Mouse (Mus musculus) intestine, embryonic 14.5 days (tissue): ENCODE data around the gene Fbxw7. TPM values are rescaled to one million over a fixed set of nuclear protein-coding genes. Genes with fewer than 3 reads are reported as not detected.

Experiments
- ATAC-seq: fragments of 200-750 bp; cut with Nextera tagmentation; replicated peaks from 2 replicates; pipeline ENCODE4 v1.8.0; 2017; ENCODE audit warnings: low read depth, moderate number of reproducible peaks, moderate TSS enrichment, moderate library complexity; ENCODE audit not compliant: low FRiP score, low TSS enrichment
- DNase-seq: peaks from one replicate; pipeline ENCODE4 v3.0.0-alpha.2; 2018; ENCODE audit warnings: low spot score
- H3K27ac ChIP-seq: fragments of 300-500 bp; sonication (generic); 2 replicates; pipeline ENCODE4 v1.5.1; 2014; ENCODE audit warnings: low read depth, mild to moderate bottlenecking, control low read depth
- H3K27me3 ChIP-seq: fragments of 300-500 bp; sonication (generic); replicated peaks from 2 replicates; pipeline ENCODE4 v1.6.1; 2014; ENCODE audit warnings: low read length, control low read depth; ENCODE audit not compliant: control insufficient read depth, insufficient read depth
- H3K36me3 ChIP-seq: fragments of 300-500 bp; sonication (generic); 2 replicates; pipeline ENCODE4 v1.6.1; 2014; ENCODE audit warnings: low read length, control low read depth; ENCODE audit not compliant: control insufficient read depth, insufficient read depth
- H3K4me1 ChIP-seq: fragments of 300-500 bp; sonication (generic); replicated peaks from 2 replicates; pipeline ENCODE4 v1.6.1; 2014; ENCODE audit warnings: low read length, control low read depth, mixed read lengths; ENCODE audit not compliant: control insufficient read depth, insufficient read depth
- H3K4me2 ChIP-seq: fragments of 300-500 bp; sonication (generic); 2 replicates; pipeline ENCODE4 v1.6.1; 2014; ENCODE audit warnings: low read length
- H3K4me3 ChIP-seq: fragments of 300-500 bp; sonication (generic); 2 replicates; pipeline ENCODE4 v1.5.1; 2014; ENCODE audit warnings: low read depth, low read length, control low read depth, mixed read lengths
- H3K9ac ChIP-seq: fragments of 300-500 bp; sonication (generic); 2 replicates; pipeline ENCODE4 v1.6.1; 2014; ENCODE audit warnings: mild to moderate bottlenecking, low read length
- H3K9me3 ChIP-seq: fragments of 300-500 bp; sonication (generic); 2 replicates; pipeline ENCODE4 v1.6.1; 2016; ENCODE audit warnings: low read length, control low read depth; ENCODE audit not compliant: control insufficient read depth
- WGBS: fragments of 180-500 bp; shearing (Covaris S2); extraction: QIAGEN DNeasy Blood & Tissue Kit; methylation state at CpG from one replicate; pipeline ENCODE4 v1.1.7; 2014; 5-methylcytosine and 5-hydroxymethylcytosine counted together
- polyA plus RNA-seq: library from polyadenylated mRNA; unstranded; fragments of >200 nt; fragmentation: Nextera tagmentation; extraction: Ambion mirVana; gene quantifications from 2 replicates; pipeline ENCODE4 v1.2.1, GENCODE M21; 2014

Fbxw7 gene
- polyA plus RNA-seq, 1 experiment from 2014 or later: 12.7 TPM

DNA sequence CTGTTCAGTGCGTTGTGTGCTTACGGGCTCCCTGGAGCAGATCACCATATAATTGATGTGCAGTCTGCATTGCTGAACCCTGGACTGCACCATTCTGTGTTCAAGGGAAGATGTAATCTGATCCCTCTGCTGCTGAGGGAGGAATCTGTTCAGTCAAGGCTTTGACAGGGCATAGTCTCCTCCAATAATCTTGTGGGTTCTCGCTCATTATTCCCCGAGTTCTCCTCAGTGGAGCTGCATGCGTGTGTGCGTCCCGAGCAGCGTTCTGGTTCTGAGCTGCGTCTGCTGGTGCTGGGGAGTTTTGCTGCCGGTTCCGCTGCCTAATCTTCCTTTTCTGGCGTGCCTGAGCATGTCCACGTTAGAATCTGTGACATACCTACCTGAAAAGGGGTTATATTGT, 137.1 kb downstream of the Fbxw7 start:
- Histone ChIP-seq H3K36me3 (no peaks in the 10 kb centered on the region), H3K4me1 (peaks cover 3% of the 10 kb centered on the region; the same call in 1 of the 2 replicates), H3K4me3 (peak overlapping the region; percentile 55), H3K9ac (peak overlapping the region; percentile 47), H3K27ac (peak overlapping the region; percentile 78), H3K9me3 (no peaks in the 10 kb centered on the region), H3K4me2 (peak overlapping the region; percentile 61), H3K27me3 (no peaks in the 10 kb centered on the region)
- WGBS: 8% methylated on average over 13 of the region's 13 CpGs
- peak; percentile 83 for DNase-seq
- ATAC-seq: peak; percentile 96

- Histone ChIP-seq H3K4me2 (peak overlapping the region; percentile 61), H3K27ac (peak overlapping the region; percentile 78), H3K9me3 (no peaks in the 10 kb centered on the region), H3K27me3 (no peaks in the 10 kb centered on the region), H3K36me3 (no peaks in the 10 kb centered on the region), H3K4me3 (peak overlapping the region; percentile 55), H3K9ac (peak overlapping the region; percentile 47), H3K4me1 (peaks cover 3% of the 10 kb centered on the region; the same call in 1 of the 2 replicates)
- peak; percentile 49; the same call in 1 of the 2 replicates for ATAC-seq
- no peak for DNase-seq
- WGBS: 31% methylated on average over 7 of the region's 7 CpGs
Measured at GRCm38 (mm10) chr3:84952585-84953187, 137.6 kb downstream of the Fbxw7 start.

DNA sequence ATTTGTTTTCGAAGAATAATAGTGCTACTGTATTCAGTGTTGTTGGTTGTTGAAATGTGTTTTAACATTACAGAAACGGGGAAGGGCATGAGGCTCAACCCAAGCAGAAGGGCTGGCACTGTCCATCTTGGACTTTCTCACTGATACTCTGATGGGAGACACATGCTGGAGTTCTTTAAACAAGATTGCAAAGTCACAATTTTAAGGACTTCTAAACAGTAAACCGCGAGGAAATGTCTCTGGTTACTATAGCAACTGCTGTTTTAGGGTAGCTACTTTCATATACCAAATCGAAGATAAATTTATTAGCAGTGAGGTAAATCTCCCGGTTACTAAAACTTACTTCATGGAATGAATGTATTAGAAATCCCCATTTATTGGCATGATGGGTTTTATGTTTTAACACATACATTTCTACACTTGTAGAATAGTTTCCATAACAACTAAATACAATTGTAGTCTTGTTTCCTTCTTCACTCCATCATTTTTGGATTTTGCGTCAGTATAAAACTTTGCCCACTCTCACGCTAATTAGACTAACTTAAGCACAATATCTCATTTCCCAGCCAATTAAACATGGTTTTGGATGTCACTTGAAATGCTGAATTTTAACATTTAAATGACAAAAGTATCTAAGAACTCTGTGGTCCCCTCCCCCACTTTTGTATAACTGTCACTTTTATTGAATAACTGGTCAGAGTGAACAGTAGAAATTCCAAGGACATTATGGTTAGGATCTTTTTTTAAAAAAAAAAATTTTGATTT, 140.1 kb downstream of the Fbxw7 start:
- no peak overlapping the region for H3K27ac ChIP-seq
- no peaks in the 10 kb centered on the region for H3K27me3 ChIP-seq
- H3K4me3 ChIP-seq: no peak overlapping the region
- no peak overlapping the region for H3K9ac ChIP-seq
- no peaks in the 10 kb centered on the region for H3K9me3 ChIP-seq
- ATAC-seq (no peak), DNase-seq (no peak)
- WGBS: 85% methylated on average over 8 of the region's 8 CpGs
- no peak overlapping the region for H3K4me2 ChIP-seq
- peaks cover 3% of the 10 kb centered on the region; the same call in 1 of the 2 replicates for H3K4me1 ChIP-seq
- peaks cover 7% of the 10 kb centered on the region; the same call in 1 of the 2 replicates for H3K36me3 ChIP-seq

- Histone ChIP-seq H3K9ac (no peak overlapping the region), H3K4me3 (no peak overlapping the region), H3K9me3 (no peaks in the 10 kb centered on the region), H3K36me3 (peaks cover 7% of the 10 kb centered on the region; the same call in 1 of the 2 replicates), H3K27me3 (no peaks in the 10 kb centered on the region), H3K27ac (no peak overlapping the region), H3K4me1 (peaks cover 3% of the 10 kb centered on the region; the same call in 1 of the 2 replicates), H3K4me2 (no peak overlapping the region)
- DNase-seq (no peak), ATAC-seq (no peak)
- 82% methylated on average over 4 of the region's 4 CpGs for WGBS
Measured at GRCm38 (mm10) chr3:84955857-84956256, 140.8 kb downstream of the Fbxw7 start.

- no peaks in the 10 kb centered on the region for H3K9me3 ChIP-seq
- H3K27ac ChIP-seq: no peak overlapping the region
- H3K4me3 ChIP-seq: no peak overlapping the region
- ATAC-seq (no peak), DNase-seq (no peak)
- H3K27me3 ChIP-seq: no peaks in the 10 kb centered on the region
- H3K4me2 ChIP-seq: no peak overlapping the region
- no peaks in the 10 kb centered on the region for H3K4me1 ChIP-seq
- WGBS: 94% methylated on average over 5 of the region's 5 CpGs
- no peak overlapping the region for H3K9ac ChIP-seq
- peaks cover 22% of the 10 kb centered on the region for H3K36me3 ChIP-seq
Measured at GRCm38 (mm10) chr3:84965156-84965555, 150.1 kb downstream of the Fbxw7 start.

- Histone ChIP-seq H3K9me3 (no peaks in the 10 kb centered on the region), H3K4me1 (no peaks in the 10 kb centered on the region), H3K4me2 (no peak overlapping the region), H3K9ac (no peak overlapping the region), H3K27me3 (no peaks in the 10 kb centered on the region), H3K27ac (no peak overlapping the region), H3K36me3 (peaks cover 35% of the 10 kb centered on the region), H3K4me3 (no peak overlapping the region)
- ATAC-seq: no peak
- no peak for DNase-seq
- WGBS: 83% methylated on average over 4 of the region's 4 CpGs
Measured at GRCm38 (mm10) chr3:84967364-84967763, 152.3 kb downstream of the Fbxw7 start.

DNA sequence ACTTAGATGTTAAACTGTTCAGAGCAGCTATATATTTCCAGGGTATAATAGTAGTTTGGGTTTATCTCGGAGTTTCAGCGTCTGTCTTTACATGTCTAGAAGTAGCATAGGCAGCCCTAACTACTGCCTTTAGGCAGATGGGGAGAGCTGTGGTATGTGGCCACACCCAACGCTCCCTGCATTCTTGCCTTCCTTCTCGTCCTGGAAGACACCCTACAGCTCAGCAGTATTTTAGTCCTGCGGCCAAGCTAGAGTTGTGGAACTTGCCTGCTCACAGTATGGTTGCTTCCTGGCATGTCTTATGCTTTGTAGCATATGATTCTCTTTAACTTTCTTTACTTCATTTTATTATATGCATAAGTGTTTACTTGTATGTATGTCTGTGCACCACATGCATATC, 156.5 kb downstream of the Fbxw7 start:
- no peaks in the 10 kb centered on the region for H3K27me3 ChIP-seq
- no peak overlapping the region for H3K4me2 ChIP-seq
- no peak for DNase-seq
- H3K36me3 ChIP-seq: peaks cover 52% of the 10 kb centered on the region
- no peaks in the 10 kb centered on the region for H3K9me3 ChIP-seq
- 77% methylated on average over 5 of the region's 5 CpGs for WGBS
- H3K4me3 ChIP-seq: no peak overlapping the region
- no peak for ATAC-seq
- H3K27ac ChIP-seq: no peak overlapping the region
- no peak overlapping the region for H3K9ac ChIP-seq
- H3K4me1 ChIP-seq: no peaks in the 10 kb centered on the region

GRCm38 (mm10) chr3:84972881-84973280, 157.8 kb downstream of the Fbxw7 start:
- no peaks in the 10 kb centered on the region for H3K27me3 ChIP-seq
- H3K9ac ChIP-seq: no peak overlapping the region
- no peaks in the 10 kb centered on the region for H3K4me1 ChIP-seq
- H3K36me3 ChIP-seq: peaks cover 52% of the 10 kb centered on the region
- 89% methylated on average over 2 of the region's 2 CpGs for WGBS
- ATAC-seq (no peak), DNase-seq (no peak)
- no peaks in the 10 kb centered on the region for H3K9me3 ChIP-seq
- no peak overlapping the region for H3K4me3 ChIP-seq
- no peak overlapping the region for H3K4me2 ChIP-seq
- no peak overlapping the region for H3K27ac ChIP-seq
